Comparison of ENCODE assay signal across 18 mouse cellular contexts in the genomic region with DNA sequence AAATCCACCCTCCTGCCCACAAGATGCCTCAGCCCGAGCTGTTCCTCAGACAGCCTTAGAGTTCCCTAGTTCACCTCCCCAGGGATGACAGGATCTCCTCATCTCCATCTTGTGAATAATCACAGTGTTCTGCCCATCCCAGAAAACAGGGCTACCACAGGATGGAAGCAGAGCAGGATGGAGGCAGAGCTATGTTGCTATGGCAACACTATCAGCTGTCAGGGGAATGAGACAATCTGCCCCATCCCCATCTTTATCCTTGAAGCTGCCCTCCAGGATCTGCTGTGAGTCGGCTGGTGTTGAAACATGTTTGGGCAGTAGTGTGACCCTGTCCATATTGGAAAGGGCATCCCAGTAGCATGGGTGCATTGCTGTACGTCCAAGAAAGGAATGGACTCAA. TPM values are rescaled to one million over a fixed set of nuclear protein-coding genes. Genes with fewer than 3 reads are reported as not detected.
DNase-seq lines count a peak whose midpoint lies in the region; ATAC-seq lines count a peak whose summit lies in the region.
"Had no signal": no experiment of that assay in that cellular context is flagged by ENCODE, and none has a peak within 500 bp of the region (broad histone marks: within the 10 kb centered on the region; RNA-seq: fewer than 3 reads in every experiment).

No protein-coding gene starts in this region.

- peaks cover 28% of the 10 kb centered on the region for H3K4me1 ChIP-seq in forebrain, embryonic 13.5 days
- H3K4me1 ChIP-seq in forebrain, embryonic 10.5 days: peaks cover 27% of the 10 kb centered on the region
- peaks cover 18% of the 10 kb centered on the region for H3K4me1 ChIP-seq in forebrain, embryonic 14.5 days (ENCODE audit: control insufficient read depth, insufficient read depth, low read length)
- H3K4me1 ChIP-seq in hindbrain, embryonic 16.5 days (ENCODE audit: control insufficient read depth, insufficient read depth, low read depth, low read length): peaks cover 10% of the 10 kb centered on the region
- peaks cover 27% of the 10 kb centered on the region for H3K4me1 ChIP-seq in neural tube, embryonic 13.5 days (replicated peaks)

- no peak overlapping the region for H3K9ac ChIP-seq in forebrain, embryonic 13.5 days
- H3K9ac ChIP-seq in forebrain, embryonic 14.5 days (ENCODE audit: low read length): no peak overlapping the region
- H3K9ac ChIP-seq in hindbrain, embryonic 16.5 days (ENCODE audit: low read depth, low read length): no peak overlapping the region
- no peak overlapping the region for H3K9ac ChIP-seq in neural tube, embryonic 13.5 days
- H3K9ac ChIP-seq: lung, embryonic 15.5 days had no signal

- H3K4me3 ChIP-seq in forebrain, embryonic 13.5 days: no peak overlapping the region
- H3K4me3 ChIP-seq in forebrain, embryonic 10.5 days: no peak overlapping the region
- no peak overlapping the region for H3K4me3 ChIP-seq in forebrain, embryonic 14.5 days (ENCODE audit: low read depth, low read length)
- no peak overlapping the region for H3K4me3 ChIP-seq in hindbrain, embryonic 16.5 days (ENCODE audit: low read length)
- no peak overlapping the region for H3K4me3 ChIP-seq in neural tube, embryonic 13.5 days
- H3K4me3 ChIP-seq: gastrocnemius, adult 2 months; heart, adult 2 months; lung, embryonic 15.5 days had no signal

- H3K4me2 ChIP-seq in forebrain, embryonic 13.5 days: no peak overlapping the region
- no peak overlapping the region for H3K4me2 ChIP-seq in forebrain, embryonic 14.5 days (ENCODE audit: low read length)
- no peak overlapping the region; the same call in 1 of the 2 replicates for H3K4me2 ChIP-seq in hindbrain, embryonic 16.5 days (ENCODE audit: low read length)
- H3K4me2 ChIP-seq in neural tube, embryonic 13.5 days: no peak overlapping the region
- H3K4me2 ChIP-seq: lung, embryonic 15.5 days had no signal

- DNase-seq in forebrain, embryonic 10.5 days (ENCODE audit: extremely low spot score, low spot score): no peak
- DNase-seq in forebrain, embryonic 14.5 days (ENCODE audit: low spot score): peak; percentile 74
- no peak for DNase-seq in MN1 (ENCODE audit: low spot score)
- no peak for DNase-seq in right cerebral cortex, postnatal 14 days
- DNase-seq in thymus, postnatal 36 days: no peak
- DNase-seq: B cell, adult 2 months; cerebellum, adult 2 months; embryo, embryonic 11 days; gastrocnemius, adult 2 months; heart, adult 2 months; heart, postnatal 10 days; kidney, postnatal 4 days had no signal

- peaks cover 11% of the 10 kb centered on the region; the same call in 1 of the 2 replicates for H3K27me3 ChIP-seq in forebrain, embryonic 13.5 days
- peaks cover 64% of the 10 kb centered on the region for H3K27me3 ChIP-seq in forebrain, embryonic 10.5 days (ENCODE audit: poor library complexity, severe bottlenecking)
- H3K27me3 ChIP-seq in forebrain, embryonic 14.5 days (replicated peaks; ENCODE audit: control insufficient read depth, insufficient read depth, low read length): 0 out of 2 replicates have a peak, but pooled peaks cover 4% of the 10 kb centered on the region
- no peaks in the 10 kb centered on the region for H3K27me3 ChIP-seq in hindbrain, embryonic 16.5 days (replicated peaks; ENCODE audit: control insufficient read depth, insufficient read depth, low read length)
- H3K27me3 ChIP-seq in neural tube, embryonic 13.5 days: peaks cover 26% of the 10 kb centered on the region

- H3K9me3 ChIP-seq in forebrain, embryonic 13.5 days (replicated peaks): no peaks in the 10 kb centered on the region
- H3K9me3 ChIP-seq in forebrain, embryonic 10.5 days: no peaks in the 10 kb centered on the region
- no peaks in the 10 kb centered on the region for H3K9me3 ChIP-seq in forebrain, embryonic 14.5 days (replicated peaks; ENCODE audit: control insufficient read depth, low read length)
- H3K9me3 ChIP-seq in hindbrain, embryonic 16.5 days (ENCODE audit: control insufficient read depth, low read length): no peaks in the 10 kb centered on the region
- H3K9me3 ChIP-seq in neural tube, embryonic 13.5 days: no peaks in the 10 kb centered on the region
- H3K9me3 ChIP-seq: lung, embryonic 15.5 days had no signal

- no peaks in the 10 kb centered on the region for H3K36me3 ChIP-seq in forebrain, embryonic 13.5 days (ENCODE audit: poor library complexity, severe bottlenecking)
- H3K36me3 ChIP-seq in forebrain, embryonic 10.5 days (replicated peaks): no peaks in the 10 kb centered on the region
- H3K36me3 ChIP-seq in forebrain, embryonic 14.5 days (ENCODE audit: control insufficient read depth, insufficient read depth, low read length): no peaks in the 10 kb centered on the region
- H3K36me3 ChIP-seq in hindbrain, embryonic 16.5 days (ENCODE audit: control insufficient read depth, insufficient read depth, low read length): no peaks in the 10 kb centered on the region
- H3K36me3 ChIP-seq in neural tube, embryonic 13.5 days: no peaks in the 10 kb centered on the region
- H3K36me3 ChIP-seq: lung, embryonic 15.5 days had no signal

- WGBS in forebrain, embryonic 13.5 days: 70% methylated on average over 3 of the region's 3 CpGs
- 73% methylated on average over 3 of the region's 3 CpGs for WGBS in forebrain, embryonic 10.5 days
- 69% methylated on average over 3 of the region's 3 CpGs for WGBS in forebrain, embryonic 14.5 days
- WGBS in hindbrain, embryonic 16.5 days: 30% methylated on average over 3 of the region's 3 CpGs
- WGBS in neural tube, embryonic 13.5 days: 36% methylated on average over 3 of the region's 3 CpGs

- no peak overlapping the region for H3K27ac ChIP-seq in forebrain, embryonic 13.5 days
- no peak overlapping the region for H3K27ac ChIP-seq in forebrain, embryonic 10.5 days
- H3K27ac ChIP-seq in forebrain, embryonic 14.5 days (ENCODE audit: low read depth, low read length): 0 out of 2 replicates have a peak overlapping the region, but pooled peaks have one; percentile 21
- 0 out of 2 replicates have a peak overlapping the region, but pooled peaks have one; percentile 44 for H3K27ac ChIP-seq in hindbrain, embryonic 16.5 days (ENCODE audit: low read depth, low read length)
- H3K27ac ChIP-seq in neural tube, embryonic 13.5 days (replicated peaks): peak overlapping the region; percentile 46; the same call in 1 of the 2 replicates
- H3K27ac ChIP-seq: gastrocnemius, adult 2 months; heart, adult 2 months; lung, embryonic 15.5 days had no signal

- peak; percentile 76 for ATAC-seq in forebrain, embryonic 13.5 days
- ATAC-seq in forebrain, embryonic 14.5 days: peak; percentile 76
- peak; percentile 84 for ATAC-seq in hindbrain, embryonic 16.5 days
- ATAC-seq in neural tube, embryonic 13.5 days (ENCODE audit: low read depth): peak; percentile 84
- ATAC-seq: intestine, embryonic 16.5 days had no signal

RNA-seq across cellular contexts. Expression of a gene that starts 9.5 kb away (rescaled TPM):
- polyA plus RNA-seq in forebrain, embryonic 13.5 days (2015; fragmentation: Nextera tagmentation; extraction: Ambion mirVana): not detected in 2 replicates
- not detected in 2 replicates for polyA plus RNA-seq in forebrain, embryonic 10.5 days (2016; fragmentation: Nextera tagmentation; extraction: Ambion mirVana)
- not detected in 2 replicates for polyA plus RNA-seq in forebrain, embryonic 14.5 days (2014; fragmentation: Nextera tagmentation; extraction: Ambion mirVana)
- polyA plus RNA-seq in hindbrain, embryonic 16.5 days (2015; fragmentation: Nextera tagmentation; extraction: Ambion mirVana): not detected in 2 replicates
- not detected in 2 replicates for polyA plus RNA-seq in neural tube, embryonic 13.5 days (2015; fragmentation: Nextera tagmentation; extraction: Ambion mirVana)
- polyA plus RNA-seq: cerebellum, adult 2 months; heart, adult 2 months; intestine, embryonic 16.5 days; liver, adult 2 months had no signal

RNA-seq across cellular contexts. Expression of a gene that starts 19.2 kb away (rescaled TPM):
- not detected in 2 replicates for polyA plus RNA-seq in forebrain, embryonic 13.5 days (2015; fragmentation: Nextera tagmentation; extraction: Ambion mirVana)
- not detected in 2 replicates for polyA plus RNA-seq in forebrain, embryonic 10.5 days (2016; fragmentation: Nextera tagmentation; extraction: Ambion mirVana)
- polyA plus RNA-seq in forebrain, embryonic 14.5 days (2014; fragmentation: Nextera tagmentation; extraction: Ambion mirVana): 0.22 TPM in 1 of 2 replicates, not detected in the other
- 6.6 and 7.8 TPM in 2 replicates for polyA plus RNA-seq in hindbrain, embryonic 16.5 days (2015; fragmentation: Nextera tagmentation; extraction: Ambion mirVana)
- polyA plus RNA-seq in neural tube, embryonic 13.5 days (2015; fragmentation: Nextera tagmentation; extraction: Ambion mirVana): 0.20 and 0.37 TPM in 2 replicates

RNA-seq across cellular contexts. Expression of a gene that starts 21.5 kb away (rescaled TPM):
- polyA plus RNA-seq in forebrain, embryonic 13.5 days (2015; fragmentation: Nextera tagmentation; extraction: Ambion mirVana): not detected in 2 replicates
- not detected in 2 replicates for polyA plus RNA-seq in forebrain, embryonic 10.5 days (2016; fragmentation: Nextera tagmentation; extraction: Ambion mirVana)
- polyA plus RNA-seq in forebrain, embryonic 14.5 days (2014; fragmentation: Nextera tagmentation; extraction: Ambion mirVana): not detected in 2 replicates
- not detected in 2 replicates for polyA plus RNA-seq in hindbrain, embryonic 16.5 days (2015; fragmentation: Nextera tagmentation; extraction: Ambion mirVana)
- polyA plus RNA-seq in neural tube, embryonic 13.5 days (2015; fragmentation: Nextera tagmentation; extraction: Ambion mirVana): not detected in 2 replicates
- polyA plus RNA-seq: cerebellum, adult 2 months had no signal

RNA-seq across cellular contexts. Expression of a gene that starts 32.2 kb away (rescaled TPM):
- polyA plus RNA-seq in forebrain, embryonic 13.5 days (2015; fragmentation: Nextera tagmentation; extraction: Ambion mirVana): 2.9 TPM in 2 replicates
- polyA plus RNA-seq in forebrain, embryonic 10.5 days (2016; fragmentation: Nextera tagmentation; extraction: Ambion mirVana): 1.7 and 2.3 TPM in 2 replicates
- 4.2 and 5.0 TPM in 2 replicates for polyA plus RNA-seq in forebrain, embryonic 14.5 days (2014; fragmentation: Nextera tagmentation; extraction: Ambion mirVana)
- polyA plus RNA-seq in hindbrain, embryonic 16.5 days (2015; fragmentation: Nextera tagmentation; extraction: Ambion mirVana): 25.7 and 29.5 TPM in 2 replicates
- 10.1 and 10.2 TPM in 2 replicates for polyA plus RNA-seq in neural tube, embryonic 13.5 days (2015; fragmentation: Nextera tagmentation; extraction: Ambion mirVana)

Comparison
In these comparisons a context has a peak if more than half of its experiments do, and no peak if none do; other contexts are left out.
1. H3K27ac ChIP-seq: peak in forebrain, embryonic 14.5 days (single experiment), hindbrain, embryonic 16.5 days (single experiment) and neural tube, embryonic 13.5 days (single experiment); none in forebrain, embryonic 13.5 days (single experiment) and forebrain, embryonic 10.5 days (single experiment).
2. Peak in every context shown above with its lines, with median percentiles within 50 percentile points of each other: ATAC-seq.